Mouse (Mus musculus) induced T-regulatory cell, adult 2 months (primary cell): Measurements from ENCODE around the gene Fst.

Experiments
- DNase-seq: peaks from one replicate; pipeline ENCODE4 v3.0.0-alpha.2; 2012; ENCODE audit warnings: low read depth

Fst gene

GRCm38 (mm10) chr13:114419364-114419763 is 39.4 kb downstream of the Fst start:
- no peak for DNase-seq

GRCm38 (mm10) chr13:114412326-114412725 is 46.4 kb downstream of the Fst start:
- no peak for DNase-seq

GRCm38 (mm10) chr13:114406866-114407265 is 51.9 kb downstream of the Fst start:
- DNase-seq, result no peak

- no peak for DNase-seq
These were observed 52.3 kb downstream of the Fst start for GRCm38 (mm10) chr13:114406424-114406823.

- DNase-seq, result no peak
These were observed 53.5 kb downstream of the Fst start for GRCm38 (mm10) chr13:114405100-114405715.
